Mouse (Mus musculus): ENCODE measurements around the gene Smyd2.

The Smyd2 gene

DNA sequence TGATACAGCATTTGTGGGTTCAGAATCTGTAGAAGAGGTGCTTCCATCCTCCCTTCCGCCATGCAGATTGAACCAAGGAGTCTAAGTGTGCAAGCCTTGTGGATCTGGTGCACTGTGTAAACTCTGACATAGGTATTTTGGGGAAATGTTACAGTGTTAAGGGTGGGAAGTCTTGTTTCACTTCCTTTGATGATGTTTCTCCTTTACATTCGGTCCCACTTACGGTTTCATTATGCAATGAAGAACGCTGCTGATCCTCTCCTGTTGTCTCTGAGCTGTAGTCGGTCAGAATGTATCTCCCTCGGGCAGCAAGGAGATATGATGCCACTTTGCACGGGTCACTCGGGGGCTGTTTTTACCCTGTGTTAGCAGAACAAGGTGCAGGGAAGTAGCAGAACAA lies 50.5 kb downstream of the Smyd2 start:
- no peak for DNase-seq (ENCODE audit: low read depth, low spot score)

- DNase-seq (ENCODE audit: low read depth, low spot score): no peak
Measured at GRCm38 (mm10) chr1:189870539-189870938, 51.6 kb downstream of the Smyd2 start.

DNA sequence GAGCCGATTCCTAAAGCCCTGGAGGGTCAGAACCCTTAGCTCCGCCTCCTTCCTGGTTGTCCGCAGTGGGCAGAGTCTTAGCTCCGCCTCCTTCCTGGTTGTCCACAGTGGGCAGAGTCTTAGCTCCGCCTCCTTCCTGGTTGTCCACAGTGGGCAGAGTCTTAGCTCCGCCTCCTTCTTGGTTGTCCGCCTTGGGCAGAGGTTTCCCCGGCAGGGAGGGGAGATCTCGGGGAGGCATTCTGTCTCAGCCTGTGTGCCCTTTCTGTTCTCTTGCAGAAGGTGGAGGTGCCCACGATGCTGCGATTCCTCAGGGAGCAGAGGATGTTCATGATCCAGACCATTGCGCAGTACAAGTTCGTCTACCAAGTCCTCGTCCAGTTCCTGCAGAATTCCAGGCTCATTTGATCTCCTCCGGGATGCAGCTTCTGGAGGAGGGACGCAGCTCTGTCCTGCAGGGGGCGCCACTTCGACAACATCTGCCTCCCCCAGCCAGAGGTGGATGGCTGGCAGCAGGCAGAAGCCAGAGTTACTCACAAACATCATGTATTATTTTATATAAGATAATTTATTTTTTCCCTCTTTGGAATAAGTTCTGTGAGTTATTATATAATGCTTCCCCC lies 52.4 kb downstream of the Smyd2 start:
- no peak for DNase-seq (ENCODE audit: low read depth, low spot score)

DNA sequence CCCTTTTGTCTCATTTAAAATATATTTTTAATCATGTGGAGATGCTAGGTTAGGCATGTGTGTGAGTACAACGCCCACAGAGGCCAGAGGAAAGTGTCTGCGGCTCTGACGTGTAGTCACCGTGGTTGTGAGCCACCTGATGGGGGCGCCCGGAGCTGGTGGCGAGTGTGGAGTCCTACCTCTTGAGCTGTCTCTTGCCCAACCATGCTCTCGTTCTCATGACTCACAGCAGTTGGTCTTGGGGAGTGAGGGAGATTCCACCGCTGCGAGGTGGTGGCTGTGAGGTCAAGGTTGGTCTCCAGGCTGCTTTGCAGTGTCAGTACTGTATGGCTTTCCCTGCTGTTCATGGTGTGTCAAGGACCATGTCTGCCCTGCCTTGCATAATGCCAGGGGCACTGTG lies 54.1 kb downstream of the Smyd2 start:
- DNase-seq (ENCODE audit: low read depth, low spot score): no peak

DNA sequence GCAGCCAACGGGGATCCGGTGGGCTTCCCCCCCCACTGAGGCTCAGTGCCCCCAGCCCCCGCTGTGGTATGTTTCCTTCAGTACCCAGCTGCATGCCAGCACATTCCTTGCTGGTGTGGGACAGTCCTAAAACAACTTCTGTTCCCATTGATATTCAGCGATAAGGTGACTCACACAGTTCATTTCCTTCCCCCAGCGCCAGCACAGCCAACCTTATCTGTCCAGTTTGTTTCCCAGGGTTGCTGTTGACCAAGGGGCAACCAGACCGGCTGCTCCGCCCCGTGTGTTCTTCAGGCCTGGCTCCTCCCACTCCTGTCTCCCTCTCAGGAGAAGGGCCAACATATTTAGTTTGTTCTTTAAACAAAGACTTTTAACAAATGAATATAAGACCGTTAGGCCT lies 54.7 kb downstream of the Smyd2 start:
- no peak for DNase-seq (ENCODE audit: low read depth, low spot score)

- DNase-seq (ENCODE audit: low read depth, low spot score): no peak
Measured at GRCm38 (mm10) chr1:189867034-189867433, 55.1 kb downstream of the Smyd2 start.

- DNase-seq (ENCODE audit: low read depth, low spot score): no peak
Measured at GRCm38 (mm10) chr1:189866621-189867020, 55.5 kb downstream of the Smyd2 start.

- no peak for DNase-seq (ENCODE audit: low read depth, low spot score)
Measured at GRCm38 (mm10) chr1:189864846-189865560, 57.2 kb downstream of the Smyd2 start.

DNA sequence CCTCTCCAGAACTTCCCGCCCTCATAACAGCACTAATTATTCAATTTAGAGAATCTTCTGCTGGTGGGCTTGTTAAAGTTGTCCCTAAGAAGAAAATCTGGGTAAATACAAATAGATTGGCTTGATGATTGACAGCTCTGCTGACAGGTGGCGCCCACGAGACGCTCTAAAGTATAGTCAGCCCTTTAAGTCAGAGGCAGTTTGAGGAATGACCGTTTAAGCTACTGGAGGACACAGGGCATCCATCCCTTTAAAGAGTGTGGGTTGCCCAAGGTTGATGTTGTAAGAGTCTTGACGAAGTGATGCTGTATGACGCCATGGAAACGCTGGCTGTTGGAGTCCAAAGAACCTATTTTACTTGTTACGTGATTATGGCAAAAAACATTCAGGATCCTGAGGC lies 57.9 kb downstream of the Smyd2 start:
- DNase-seq (ENCODE audit: low read depth, low spot score): no peak

DNA sequence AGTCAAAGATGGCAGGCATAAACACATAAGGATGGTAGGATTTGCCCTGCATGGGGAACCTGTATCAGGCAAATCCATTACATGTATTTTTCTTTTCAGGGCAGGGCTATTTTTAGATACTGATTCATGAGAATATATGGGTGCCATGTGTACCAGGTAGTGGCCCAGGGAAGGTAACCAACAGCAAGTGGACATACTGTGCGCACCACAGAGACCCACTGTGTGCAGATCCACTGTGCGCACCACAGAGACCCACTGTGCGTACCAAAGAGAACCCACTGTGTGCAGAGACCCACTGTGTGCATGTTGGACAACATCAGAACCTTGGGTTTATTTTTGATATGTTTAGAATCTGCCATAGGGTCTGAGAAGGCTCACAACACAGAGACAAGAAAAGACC lies 58.4 kb downstream of the Smyd2 start:
- no peak for DNase-seq (ENCODE audit: low read depth, low spot score)

DNA sequence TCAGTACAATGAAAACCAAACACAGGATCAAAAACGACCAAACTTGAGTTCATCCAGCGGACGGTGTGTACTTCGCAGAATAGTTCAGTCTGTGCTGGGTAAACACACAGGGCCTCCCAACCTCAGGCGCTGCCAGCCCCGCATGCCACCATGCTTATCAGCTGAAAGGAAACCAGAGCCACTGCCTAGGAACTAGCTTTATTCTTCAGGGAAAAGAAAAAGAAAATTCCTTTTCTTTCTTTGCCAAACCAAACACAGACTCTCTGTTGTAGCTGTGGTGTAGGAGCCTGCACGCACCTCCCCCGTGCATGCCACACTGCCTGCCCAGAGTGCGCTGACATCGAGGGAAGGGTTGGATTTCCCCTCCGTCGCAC lies 61.2 kb downstream of the Smyd2 start:
- DNase-seq (ENCODE audit: low read depth, low spot score): no peak

- no peak for DNase-seq (ENCODE audit: low read depth, low spot score)
Measured at GRCm38 (mm10) chr1:189860112-189860941, 61.8 kb downstream of the Smyd2 start.

- no peak for DNase-seq (ENCODE audit: low read depth, low spot score)
Measured at GRCm38 (mm10) chr1:189858377-189858776, 63.8 kb downstream of the Smyd2 start.

- DNase-seq (ENCODE audit: low read depth, low spot score): no peak
Measured at GRCm38 (mm10) chr1:189855739-189856138, 66.4 kb downstream of the Smyd2 start.

- DNase-seq (ENCODE audit: low read depth, low spot score): no peak
Measured at GRCm38 (mm10) chr1:189854646-189855045, 67.5 kb downstream of the Smyd2 start.

- peak; percentile 13 for DNase-seq (ENCODE audit: low read depth, low spot score)
Measured at GRCm38 (mm10) chr1:189852456-189852855, 69.7 kb downstream of the Smyd2 start.

DNA sequence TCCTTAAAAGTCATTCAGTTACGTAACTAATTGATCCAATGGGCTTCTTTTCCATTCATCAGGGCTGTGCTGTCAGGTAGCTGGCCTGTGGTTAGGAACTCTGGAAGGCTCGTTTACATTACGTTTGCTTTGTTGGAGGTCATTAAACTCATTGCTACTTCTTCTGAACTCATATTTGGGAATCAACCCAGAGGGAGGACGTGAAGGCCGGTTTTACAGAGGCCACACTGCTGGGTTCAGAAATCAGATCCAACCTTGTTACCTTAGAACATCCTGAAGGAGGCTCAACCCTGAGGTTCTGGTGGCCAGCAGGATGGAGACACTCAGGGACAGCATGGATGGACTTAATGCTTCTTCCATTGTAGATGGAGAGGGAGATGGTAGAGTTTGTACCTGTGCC lies 70.1 kb downstream of the Smyd2 start:
- DNase-seq (ENCODE audit: low read depth, low spot score): no peak

DNA sequence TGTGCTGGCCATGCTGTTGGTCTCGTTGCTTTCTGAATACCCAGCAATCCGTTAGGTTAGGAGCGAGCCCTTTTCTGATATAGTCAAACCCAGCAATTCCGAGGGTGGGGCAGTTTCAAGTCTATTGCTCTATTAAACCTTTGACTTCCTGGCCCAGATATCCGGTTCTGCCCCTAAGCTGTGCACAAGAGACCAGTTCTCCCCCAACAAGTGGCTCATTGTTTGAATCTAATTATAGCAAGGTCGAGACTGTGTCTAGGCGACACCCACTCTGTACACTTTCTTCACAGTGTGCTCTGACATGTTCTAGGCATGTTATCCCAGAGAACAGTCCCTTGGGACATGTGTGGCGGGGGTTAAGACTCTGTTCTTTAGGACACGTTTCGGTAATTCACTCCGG lies 72.6 kb downstream of the Smyd2 start:
- DNase-seq (ENCODE audit: low read depth, low spot score): peak; percentile 20

DNA sequence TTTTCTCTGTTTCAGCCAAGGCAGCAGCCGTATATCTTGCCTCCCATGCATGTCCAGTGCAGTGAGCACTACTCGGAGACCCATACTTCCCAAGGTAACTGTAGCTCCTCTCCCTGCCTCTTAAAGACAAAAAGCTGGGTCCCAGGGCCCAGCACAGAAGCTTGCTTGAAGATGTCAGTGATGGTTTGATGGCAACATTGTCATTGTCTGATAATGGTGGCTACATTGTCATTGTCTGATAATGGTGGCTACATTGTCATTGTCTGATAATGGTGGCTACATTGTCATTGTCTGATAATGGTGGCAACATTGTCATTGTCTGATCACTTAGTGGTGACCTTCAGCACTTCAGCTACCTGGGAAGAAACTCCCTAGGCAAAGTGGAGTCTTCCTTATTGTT lies 75.8 kb downstream of the Smyd2 start:
- DNase-seq (ENCODE audit: low read depth, low spot score): no peak

DNA sequence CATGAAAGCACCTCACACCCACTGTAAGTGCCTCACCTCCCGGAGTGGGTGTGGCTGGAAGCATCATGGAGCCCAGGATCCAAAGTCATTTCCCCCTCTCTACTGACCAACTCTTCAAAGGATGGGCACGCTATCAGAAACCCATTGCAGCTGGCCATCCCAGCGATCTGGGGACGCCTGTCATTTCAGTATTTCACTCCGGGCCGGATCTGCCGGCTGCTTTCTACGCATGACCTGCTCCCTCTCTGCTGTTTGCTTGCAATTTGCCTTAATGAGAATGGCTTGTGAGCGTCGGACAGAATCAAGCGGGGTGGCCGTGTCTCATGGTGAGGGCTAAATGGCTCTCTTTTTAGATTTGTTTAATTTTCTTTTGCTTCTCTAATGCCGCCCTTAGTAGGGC lies 88.0 kb downstream of the Smyd2 start:
- DNase-seq (ENCODE audit: low read depth, low spot score): no peak

GRCm38 (mm10) chr1:189833351-189833750 lies 88.8 kb downstream of the Smyd2 start:
- DNase-seq (ENCODE audit: low read depth, low spot score): no peak

DNA sequence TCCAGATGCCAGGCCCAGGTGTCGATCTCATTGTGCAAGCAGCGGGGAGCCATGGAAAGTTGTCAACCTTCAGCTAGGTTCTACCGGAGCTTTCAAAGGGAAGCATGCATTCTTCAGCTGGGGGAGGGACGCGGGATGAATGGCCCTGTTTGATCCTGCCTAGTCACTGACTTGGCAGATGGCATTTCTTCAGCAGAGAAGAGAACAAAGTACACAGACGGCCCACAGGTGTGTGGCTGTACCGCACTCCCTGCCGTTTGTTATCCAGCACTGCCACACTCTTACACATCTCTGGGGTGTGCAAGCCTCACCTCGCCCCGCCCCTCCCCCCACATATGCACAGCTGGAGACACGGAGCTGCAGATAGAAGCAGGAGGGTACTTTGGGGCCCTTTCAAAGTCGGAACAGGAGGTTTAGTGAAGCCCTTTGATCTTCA lies 91.3 kb downstream of the Smyd2 start:
- peak; percentile 63 for DNase-seq (ENCODE audit: low read depth, low spot score)
